Mouse (Mus musculus) myocyte (in vitro differentiated cells): Measurements from ENCODE around the gene Vgll4.

Source experiments
- CEBPB ChIP-seq: IDR thresholded peaks from 2 replicates; pipeline ENCODE4 v1.6.1; 2011; ENCODE audit warnings: mild to moderate bottlenecking, moderate library complexity; ENCODE audit not compliant: poor library complexity, insufficient read depth, severe bottlenecking
- MYOD1 ChIP-seq, 3 experiments: IDR thresholded peaks; one replicate each; pipeline ENCODE4 v1.6.1; 2011; ENCODE audit warnings: control low read depth in 2 of 3, low read depth in 2 of 3, mild to moderate bottlenecking in 2 of 3, moderate library complexity in 1 of 3; ENCODE audit not compliant: insufficient read length in 2 of 3, control insufficient read depth in 1 of 3
- USF1 ChIP-seq: IDR thresholded peaks from one replicate; pipeline ENCODE4 v1.6.1; 2011; ENCODE audit warnings: low read depth, mild to moderate bottlenecking, control low read depth, moderate library complexity

DNA sequence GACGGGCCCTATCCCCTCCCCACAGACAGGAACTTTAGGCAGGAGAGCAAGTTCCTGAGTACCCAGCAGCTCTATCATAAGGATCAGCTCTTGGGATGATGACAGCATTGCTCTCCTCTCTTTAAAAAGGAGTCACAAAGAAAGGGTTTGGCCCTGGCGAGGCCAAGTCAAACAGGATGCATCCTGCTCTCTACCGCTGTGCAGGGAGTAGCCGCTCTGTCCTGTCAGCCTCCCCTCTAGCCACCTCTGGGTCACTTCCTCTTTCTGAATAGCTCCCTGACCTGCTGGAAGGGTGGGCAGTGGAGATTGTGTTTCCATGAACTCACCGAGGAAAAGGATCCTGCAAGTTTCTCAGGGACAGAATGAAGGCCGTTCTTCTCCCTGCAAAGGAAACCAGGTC is 151.3 kb downstream of the Vgll4 start:
- TF ChIP-seq USF1 (no peak), MYOD1 (IDR thresholded peaks at IDR 0.05; ENCODE audit: control insufficient read depth in 1 of 3, insufficient read length in 2 of 3, low read depth in 2 of 3) (no peak), CEBPB (no peak)
